Mouse (Mus musculus) hematopoietic multipotent progenitor cell, adult 10-12 weeks (in vitro differentiated cells): ENCODE data around the gene Pgk1. TPM values are rescaled to one million over a fixed set of nuclear protein-coding genes. Genes with fewer than 3 reads are reported as not detected.

Experiments used
- polyA plus RNA-seq: library from polyadenylated mRNA; stranded (reverse); fragments of >175 nt; gene quantifications from 2 replicates; pipeline ENCODE4 v1.2.3, GENCODE M21; 2012; ENCODE audit warnings: low replicate concordance

Pgk1 gene
- polyA plus RNA-seq, result 6.6 and 7.1 TPM in 2 replicates

DNA sequence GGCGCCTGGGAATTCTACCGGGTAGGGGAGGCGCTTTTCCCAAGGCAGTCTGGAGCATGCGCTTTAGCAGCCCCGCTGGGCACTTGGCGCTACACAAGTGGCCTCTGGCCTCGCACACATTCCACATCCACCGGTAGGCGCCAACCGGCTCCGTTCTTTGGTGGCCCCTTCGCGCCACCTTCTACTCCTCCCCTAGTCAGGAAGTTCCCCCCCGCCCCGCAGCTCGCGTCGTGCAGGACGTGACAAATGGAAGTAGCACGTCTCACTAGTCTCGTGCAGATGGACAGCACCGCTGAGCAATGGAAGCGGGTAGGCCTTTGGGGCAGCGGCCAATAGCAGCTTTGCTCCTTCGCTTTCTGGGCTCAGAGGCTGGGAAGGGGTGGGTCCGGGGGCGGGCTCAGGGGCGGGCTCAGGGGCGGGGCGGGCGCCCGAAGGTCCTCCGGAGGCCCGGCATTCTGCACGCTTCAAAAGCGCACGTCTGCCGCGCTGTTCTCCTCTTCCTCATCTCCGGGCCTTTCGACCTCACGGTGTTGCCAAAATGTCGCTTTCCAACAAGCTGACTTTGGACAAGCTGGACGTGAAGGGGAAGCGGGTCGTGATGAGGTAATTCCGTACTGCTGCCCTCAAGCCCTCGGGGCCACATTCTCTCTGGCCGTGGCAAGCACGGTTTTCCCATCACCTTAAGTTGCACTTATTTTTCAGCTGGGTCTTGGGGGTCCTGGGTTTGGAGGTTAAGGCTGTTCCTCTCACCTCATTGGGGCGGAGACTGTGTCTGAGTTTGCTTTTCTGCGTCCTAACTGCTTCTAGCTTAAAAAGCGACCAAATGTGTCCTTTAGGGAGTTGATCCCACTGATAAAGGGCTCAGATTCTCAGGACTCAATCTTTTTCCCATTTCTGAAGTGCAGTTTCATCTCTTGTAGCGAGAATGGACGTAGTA is at the start of gene Pgk1:
Gene Pgk1 (plus strand): TSS at position 388 of the 937 bp plus-strand sequence.

GRCm38 (mm10) chrX:106142936-106143335 is 44.0 kb upstream of the Pgk1 start, which contains the start of gene Tlr13:
TSS of gene Tlr13 (plus strand) at chrX:106143204.

GRCm38 (mm10) chrX:106221058-106221457 is 34.2 kb downstream of the Pgk1 start, which contains the start of gene Taf9b:
TSS of gene Taf9b (minus strand) at chrX:106221158.

Other genes starting within 250 kb of the Pgk1 start
- gene Magt1, start 175.2 kb upstream of the Pgk1 start, polyA plus RNA-seq, result 3.1 and 4.2 TPM in 2 replicates
- gene Cox7b, start 171.4 kb upstream of the Pgk1 start, polyA plus RNA-seq, result 12.5 and 15.2 TPM in 2 replicates
- 0.71 and 1.5 TPM in 2 replicates for gene Atp7a, start 159.8 kb upstream of the Pgk1 start, polyA plus RNA-seq
- 0.71 and 1.9 TPM in 2 replicates for gene Tlr13, start 43.9 kb upstream of the Pgk1 start, polyA plus RNA-seq
- gene Taf9b, start 34.1 kb downstream of the Pgk1 start, polyA plus RNA-seq, result 0.45 and 0.86 TPM in 2 replicates
- gene Fnd3c2, start 68.3 kb downstream of the Pgk1 start, polyA plus RNA-seq, result not detected in 2 replicates